Mouse (Mus musculus) intestine, embryonic 14.5 days (tissue): ENCODE results near the gene Chil1. TPM values are rescaled to one million over a fixed set of nuclear protein-coding genes. Genes with fewer than 3 reads are reported as not detected.
A peak's percentile ranks its signal among the peaks of the same experiment; 100 is the strongest.

Experiments used
- ATAC-seq: fragments of 200-750 bp; cut with Nextera tagmentation; replicated peaks from 2 replicates; pipeline ENCODE4 v1.8.0; 2017; ENCODE audit warnings: low read depth, moderate number of reproducible peaks, moderate TSS enrichment, moderate library complexity; ENCODE audit not compliant: low FRiP score, low TSS enrichment
- DNase-seq: peaks from one replicate; pipeline ENCODE4 v3.0.0-alpha.2; 2018; ENCODE audit warnings: low spot score
- H3K27ac ChIP-seq: fragments of 300-500 bp; sonication (generic); 2 replicates; pipeline ENCODE4 v1.5.1; 2014; ENCODE audit warnings: low read depth, mild to moderate bottlenecking, control low read depth
- H3K27me3 ChIP-seq: fragments of 300-500 bp; sonication (generic); replicated peaks from 2 replicates; pipeline ENCODE4 v1.6.1; 2014; ENCODE audit warnings: low read length, control low read depth; ENCODE audit not compliant: control insufficient read depth, insufficient read depth
- H3K36me3 ChIP-seq: fragments of 300-500 bp; sonication (generic); 2 replicates; pipeline ENCODE4 v1.6.1; 2014; ENCODE audit warnings: low read length, control low read depth; ENCODE audit not compliant: control insufficient read depth, insufficient read depth
- H3K4me1 ChIP-seq: fragments of 300-500 bp; sonication (generic); replicated peaks from 2 replicates; pipeline ENCODE4 v1.6.1; 2014; ENCODE audit warnings: low read length, control low read depth, mixed read lengths; ENCODE audit not compliant: control insufficient read depth, insufficient read depth
- H3K4me2 ChIP-seq: fragments of 300-500 bp; sonication (generic); 2 replicates; pipeline ENCODE4 v1.6.1; 2014; ENCODE audit warnings: low read length
- H3K4me3 ChIP-seq: fragments of 300-500 bp; sonication (generic); 2 replicates; pipeline ENCODE4 v1.5.1; 2014; ENCODE audit warnings: low read depth, low read length, control low read depth, mixed read lengths
- H3K9ac ChIP-seq: fragments of 300-500 bp; sonication (generic); 2 replicates; pipeline ENCODE4 v1.6.1; 2014; ENCODE audit warnings: mild to moderate bottlenecking, low read length
- H3K9me3 ChIP-seq: fragments of 300-500 bp; sonication (generic); 2 replicates; pipeline ENCODE4 v1.6.1; 2016; ENCODE audit warnings: low read length, control low read depth; ENCODE audit not compliant: control insufficient read depth
- WGBS: fragments of 180-500 bp; shearing (Covaris S2); extraction: QIAGEN DNeasy Blood & Tissue Kit; methylation state at CpG from one replicate; pipeline ENCODE4 v1.1.7; 2014; 5-methylcytosine and 5-hydroxymethylcytosine counted together
- polyA plus RNA-seq: library from polyadenylated mRNA; unstranded; fragments of >200 nt; fragmentation: Nextera tagmentation; extraction: Ambion mirVana; gene quantifications from 2 replicates; pipeline ENCODE4 v1.2.1, GENCODE M21; 2014

The Chil1 gene
- polyA plus RNA-seq, 1 experiment from 2014 or later: 0.49 TPM

GRCm38 (mm10) chr1:134188989-134189729 lies 7.2 kb downstream of the Chil1 start:
- Histone ChIP-seq H3K9ac (no peak overlapping the region), H3K4me2 (no peak overlapping the region), H3K36me3 (no peaks in the 10 kb centered on the region), H3K9me3 (no peaks in the 10 kb centered on the region), H3K4me1 (peaks cover 13% of the 10 kb centered on the region), H3K27me3 (no peaks in the 10 kb centered on the region), H3K27ac (no peak overlapping the region), H3K4me3 (no peak overlapping the region)
- WGBS: 27% methylated on average over 12 of the region's 12 CpGs
- DNase-seq (no peak), ATAC-seq (no peak)

GRCm38 (mm10) chr1:134191192-134191591 lies 9.2 kb downstream of the Chil1 start:
- no peak for DNase-seq
- H3K4me3 ChIP-seq: no peak overlapping the region

GRCm38 (mm10) chr1:134192024-134192423 lies 10.0 kb downstream of the Chil1 start:
- H3K27me3 ChIP-seq: no peaks in the 10 kb centered on the region
- H3K9ac ChIP-seq: no peak overlapping the region
- no peak for ATAC-seq
- no peaks in the 10 kb centered on the region for H3K9me3 ChIP-seq
- no peak for DNase-seq
- H3K36me3 ChIP-seq: no peaks in the 10 kb centered on the region
- 40% methylated on average over 4 of the region's 4 CpGs for WGBS
- H3K4me1 ChIP-seq: peaks cover 31% of the 10 kb centered on the region
- no peak overlapping the region for H3K4me2 ChIP-seq
- H3K4me3 ChIP-seq: no peak overlapping the region
- H3K27ac ChIP-seq: no peak overlapping the region

More at GRCm38 (mm10) chr1:134191192-134191591, 9.2 kb downstream of the Chil1 start:
- H3K36me3 ChIP-seq: no peaks in the 10 kb centered on the region
- H3K4me1 ChIP-seq: peaks cover 27% of the 10 kb centered on the region
- WGBS: 91% methylated on average over 5 of the region's 5 CpGs
- H3K9ac ChIP-seq: no peak overlapping the region
- no peak for ATAC-seq
- no peaks in the 10 kb centered on the region for H3K27me3 ChIP-seq
- no peaks in the 10 kb centered on the region for H3K9me3 ChIP-seq
- no peak overlapping the region for H3K4me2 ChIP-seq
- no peak overlapping the region for H3K27ac ChIP-seq

GRCm38 (mm10) chr1:134193126-134193525 lies 11.2 kb downstream of the Chil1 start, which contains the start of gene Mybph:
Gene Mybph (plus strand): TSS chr1:134193448.
- H3K9me3 ChIP-seq: no peaks in the 10 kb centered on the region
- peaks cover 31% of the 10 kb centered on the region for H3K4me1 ChIP-seq
- 67% methylated on average over 1 of the region's 1 CpGs for WGBS
- H3K36me3 ChIP-seq: no peaks in the 10 kb centered on the region
- no peak within 1 kb of the TSS for H3K4me3 ChIP-seq
- ATAC-seq (no peak), DNase-seq (no peak)
- H3K27ac ChIP-seq: no peak within 1 kb of the TSS
- H3K27me3 ChIP-seq: no peaks in the 10 kb centered on the region
- no peak within 1 kb of the TSS for H3K4me2 ChIP-seq
- H3K9ac ChIP-seq: no peak within 1 kb of the TSS

GRCm38 (mm10) chr1:134193674-134194197 lies 11.8 kb downstream of the Chil1 start:
- no peak overlapping the region for H3K4me3 ChIP-seq
- H3K27me3 ChIP-seq: no peaks in the 10 kb centered on the region
- WGBS: 59% methylated on average over 7 of the region's 7 CpGs
- H3K4me1 ChIP-seq: peaks cover 31% of the 10 kb centered on the region
- no peaks in the 10 kb centered on the region for H3K9me3 ChIP-seq
- H3K9ac ChIP-seq: no peak overlapping the region
- no peak overlapping the region for H3K27ac ChIP-seq
- H3K4me2 ChIP-seq: no peak overlapping the region
- DNase-seq (no peak), ATAC-seq (no peak)
- no peaks in the 10 kb centered on the region for H3K36me3 ChIP-seq

GRCm38 (mm10) chr1:134194298-134195022 lies 12.5 kb downstream of the Chil1 start:
- no peak overlapping the region for H3K4me3 ChIP-seq
- H3K27ac ChIP-seq: no peak overlapping the region
- ATAC-seq (no peak), DNase-seq (no peak)
- peaks cover 31% of the 10 kb centered on the region for H3K4me1 ChIP-seq
- WGBS: 75% methylated on average over 16 of the region's 16 CpGs
- H3K9ac ChIP-seq: no peak overlapping the region
- no peaks in the 10 kb centered on the region for H3K9me3 ChIP-seq
- H3K27me3 ChIP-seq: no peaks in the 10 kb centered on the region
- no peaks in the 10 kb centered on the region for H3K36me3 ChIP-seq
- H3K4me2 ChIP-seq: no peak overlapping the region

- WGBS: 26% methylated on average over 2 of the region's 2 CpGs
- Histone ChIP-seq H3K9me3 (no peaks in the 10 kb centered on the region), H3K27me3 (no peaks in the 10 kb centered on the region), H3K4me3 (no peak overlapping the region), H3K4me2 (no peak overlapping the region), H3K27ac (peak overlapping the region; percentile 74; the same call in 1 of the 2 replicates), H3K36me3 (no peaks in the 10 kb centered on the region), H3K9ac (no peak overlapping the region), H3K4me1 (peaks cover 31% of the 10 kb centered on the region)
- no peak for ATAC-seq
- no peak for DNase-seq
These were observed 13.1 kb downstream of the Chil1 start for GRCm38 (mm10) chr1:134195117-134195516.

GRCm38 (mm10) chr1:134195571-134195970 lies 13.6 kb downstream of the Chil1 start:
- DNase-seq (no peak), ATAC-seq (no peak)
- WGBS: 21% methylated on average over 3 of the region's 3 CpGs
- Histone ChIP-seq H3K4me2 (no peak overlapping the region), H3K27ac (peak overlapping the region; percentile 74), H3K4me1 (peaks cover 31% of the 10 kb centered on the region), H3K4me3 (no peak overlapping the region), H3K9me3 (no peaks in the 10 kb centered on the region), H3K9ac (no peak overlapping the region), H3K36me3 (no peaks in the 10 kb centered on the region), H3K27me3 (no peaks in the 10 kb centered on the region)
